Mouse (Mus musculus): ENCODE data around the gene Scpep1.

Scpep1 gene

DNA sequence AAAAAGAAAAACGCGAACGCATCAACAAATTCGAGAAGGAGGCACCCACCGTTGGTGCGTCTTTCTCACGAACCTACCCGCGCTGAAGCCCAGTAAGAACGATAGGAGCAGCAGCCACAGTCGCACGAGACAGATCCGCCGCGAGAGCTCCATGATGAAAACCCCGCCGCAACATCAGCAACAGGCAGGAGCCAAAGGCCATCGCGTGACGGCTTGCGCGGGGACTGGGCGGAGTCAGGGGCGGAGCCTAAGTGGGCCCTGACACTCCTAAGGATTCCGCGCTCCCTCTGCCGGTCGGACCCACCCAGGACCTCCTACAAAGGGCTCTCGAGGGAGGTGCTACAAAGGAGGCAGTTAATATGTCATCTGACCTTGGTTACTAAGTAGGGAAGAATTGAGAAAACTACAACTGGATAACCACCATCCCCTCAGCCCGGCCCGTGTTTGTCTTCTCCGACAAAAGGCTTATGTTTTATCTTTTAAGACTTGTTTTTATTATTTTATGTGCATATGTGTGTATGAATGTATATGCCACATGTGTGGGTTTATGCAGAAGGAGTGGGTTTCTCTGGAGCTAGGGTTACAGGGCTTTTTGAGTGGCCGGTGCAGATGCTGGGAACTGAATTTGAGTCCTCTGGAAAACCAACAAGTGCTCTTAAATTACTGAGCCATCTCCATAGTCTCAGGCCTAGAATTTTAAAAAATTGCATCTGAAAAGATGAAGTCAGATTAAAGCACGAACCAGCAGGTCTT, at the start of gene Scpep1:
Gene Scpep1, minus strand, starts transcription at position 249 of the 753 bp plus-strand sequence.
- ChIA-PET CTCF (interaction anchor here (0.5 to 2.0 kb wide), 31 partner anchors 8 to 1070 kb away, joined by 3 to 14 read pairs (median 4); partner anchors contain the start of gene Coil (in 2 of the 4)), POLR2A (interaction anchor here (0.5 to 51.7 kb wide), 66 partner anchors 3 to 757 kb away, joined by 3 to 1912 read pairs (median 5); partner anchors contain the start of genes Akap1 (in 4 of the 4), Coil (in 3 of the 4), Elobl (in 3 of the 4) and Scpep1 (in 1 of the 4))

DNA sequence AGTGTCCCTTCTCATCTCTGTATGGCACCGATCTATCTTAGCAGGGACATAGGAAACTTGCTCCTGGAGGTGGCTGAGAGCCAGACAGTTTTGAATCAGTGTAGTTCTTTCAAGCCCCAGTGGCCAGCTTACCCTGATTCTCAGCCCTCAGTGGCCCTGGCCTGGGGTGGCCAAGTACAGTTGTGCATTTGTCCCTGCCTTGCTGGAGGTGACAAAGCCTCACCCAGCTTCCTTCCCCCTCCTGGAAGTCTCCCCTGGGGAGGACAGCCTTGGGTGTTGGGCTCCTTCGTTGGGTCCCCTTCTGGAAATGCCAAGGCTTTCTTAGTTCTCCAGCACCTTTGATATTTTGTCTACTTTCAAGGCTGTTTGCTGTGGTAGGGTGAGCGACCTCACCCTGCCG, 48.5 kb upstream of the Scpep1 start:
- ChIA-PET CTCF (interaction anchor here (0.6 to 1.9 kb wide), 17 partner anchors 8 to 575 kb away, joined by 3 to 20 read pairs (median 4); no protein-coding TSS in a partner anchor), POLR2A (interaction anchor here (0.6 to 32.1 kb wide), 31 partner anchors 5 to 762 kb away, joined by 3 to 979 read pairs (median 5); partner anchors contain the start of genes Coil (in 1 of the 4), Elobl (in 1 of the 4) and Scpep1 (in 1 of the 4))

DNA sequence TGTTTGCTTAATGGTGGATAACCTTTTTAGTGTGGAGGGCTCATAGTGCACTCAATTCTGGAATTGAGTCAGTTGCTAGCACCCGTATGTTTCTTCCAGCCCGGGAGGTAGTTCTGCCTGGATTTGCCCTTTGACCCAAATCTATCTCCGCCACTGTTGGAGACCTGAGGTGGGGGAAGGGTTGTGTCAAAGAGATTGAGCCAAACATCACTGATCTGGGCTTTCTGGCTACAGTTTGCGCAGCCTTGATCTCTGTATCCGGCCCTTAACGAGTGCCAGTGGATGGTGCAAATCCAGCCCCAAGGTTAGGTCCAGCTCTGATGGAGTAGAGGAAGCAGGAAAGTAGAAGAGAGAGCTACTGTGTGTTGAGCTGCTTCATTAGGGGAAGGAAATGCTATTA, 47.8 kb upstream of the Scpep1 start:
- ChIA-PET CTCF (interaction anchor here in 2 of 4 experiments (1.0 to 1.9 kb wide), 7 partner anchors 10 to 56 kb away, joined by 3 to 10 read pairs (median 3); no protein-coding TSS in a partner anchor), POLR2A (interaction anchor here (0.6 to 32.1 kb wide), 22 partner anchors 6 to 70 kb away, joined by 3 to 979 read pairs (median 6); partner anchors contain the start of genes Coil (in 1 of the 4) and Elobl (in 1 of the 4))

DNA sequence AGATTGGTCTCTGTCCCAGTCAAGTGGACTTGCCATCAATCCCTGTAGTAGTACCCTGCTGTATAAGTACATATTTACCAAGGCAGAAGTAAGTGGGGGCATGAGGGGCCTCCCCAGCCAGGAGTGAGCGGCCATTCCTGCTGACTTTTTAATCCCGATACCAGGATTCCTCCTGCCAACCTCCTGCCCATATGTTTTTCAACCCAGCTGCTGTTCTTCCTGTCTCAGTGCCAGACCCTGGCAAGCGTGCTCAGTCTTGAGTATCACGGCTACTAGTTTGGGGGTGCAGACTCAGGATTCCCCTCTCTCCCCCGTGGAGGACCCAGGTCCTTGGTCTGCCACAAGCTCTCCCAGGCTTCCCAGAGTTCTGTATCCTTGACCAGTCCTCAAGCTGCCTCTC, 47.4 kb upstream of the Scpep1 start:
- CTCF ChIA-PET = interaction anchor here in 3 of 4 experiments (0.6 to 2.1 kb wide), 10 partner anchors 9 to 56 kb away, joined by 3 to 7 read pairs (median 4); no protein-coding TSS in a partner anchor
- POLR2A ChIA-PET = interaction anchor here (0.7 to 32.1 kb wide), 18 partner anchors 6 to 58 kb away, joined by 3 to 979 read pairs (median 10); partner anchors contain the start of genes Coil (in 1 of the 4) and Elobl (in 1 of the 4)

DNA sequence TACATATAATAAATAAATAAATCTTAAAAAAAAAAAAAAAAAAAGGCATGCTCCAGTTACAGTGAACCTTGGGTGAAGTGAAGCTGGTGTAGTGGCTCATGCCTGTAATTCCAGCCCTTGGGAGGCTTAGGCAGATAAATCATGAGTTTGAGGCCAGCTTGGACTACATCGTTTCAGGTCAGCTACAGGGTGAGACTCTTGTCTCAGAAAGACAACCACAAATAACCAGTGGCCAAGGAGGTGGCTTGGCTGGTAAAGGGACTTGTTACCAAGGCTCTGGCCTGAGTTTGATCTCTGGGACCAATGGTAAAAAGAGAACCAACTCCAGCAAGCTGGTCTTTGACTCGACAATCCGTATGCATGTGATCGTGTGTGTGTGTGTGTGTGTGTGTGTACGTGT, 46.8 kb upstream of the Scpep1 start:
- ChIA-PET CTCF (interaction anchor here (0.6 to 2.1 kb wide), 9 partner anchors 8 to 121 kb away, joined by 3 to 7 read pairs (median 4); no protein-coding TSS in a partner anchor), POLR2A (interaction anchor here (0.7 to 32.1 kb wide), 24 partner anchors 7 to 57 kb away, joined by 3 to 979 read pairs (median 6); partner anchors contain the start of genes Coil (in 1 of the 4) and Elobl (in 1 of the 4))

DNA sequence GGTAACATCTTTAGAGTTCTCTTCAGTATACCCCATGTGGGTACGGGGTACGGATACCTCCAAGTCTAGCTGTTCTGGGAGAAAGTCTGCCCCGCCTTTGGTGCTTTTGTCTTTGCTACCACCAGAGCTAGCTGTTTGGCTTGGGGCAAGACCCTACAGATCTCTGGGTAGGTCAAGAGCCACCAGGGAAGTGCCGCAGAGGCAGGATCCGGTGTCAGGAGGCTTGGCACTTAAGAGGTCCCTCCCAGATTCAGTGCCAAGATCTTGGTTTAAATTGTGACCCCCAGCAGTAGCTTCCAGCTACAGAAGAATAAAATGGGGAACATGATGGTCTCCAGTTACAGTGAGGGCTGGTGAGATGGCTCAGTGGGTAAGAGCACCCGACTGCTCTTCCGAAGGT, 46.3 kb upstream of the Scpep1 start:
- ChIA-PET CTCF (interaction anchor here in 3 of 4 experiments (0.6 to 2.1 kb wide), 9 partner anchors 8 to 120 kb away, joined by 3 to 7 read pairs (median 4); no protein-coding TSS in a partner anchor), POLR2A (interaction anchor here (0.7 to 32.1 kb wide), 23 partner anchors 7 to 67 kb away, joined by 3 to 979 read pairs (median 5); partner anchors contain the start of genes Coil (in 1 of the 4) and Elobl (in 1 of the 4))

DNA sequence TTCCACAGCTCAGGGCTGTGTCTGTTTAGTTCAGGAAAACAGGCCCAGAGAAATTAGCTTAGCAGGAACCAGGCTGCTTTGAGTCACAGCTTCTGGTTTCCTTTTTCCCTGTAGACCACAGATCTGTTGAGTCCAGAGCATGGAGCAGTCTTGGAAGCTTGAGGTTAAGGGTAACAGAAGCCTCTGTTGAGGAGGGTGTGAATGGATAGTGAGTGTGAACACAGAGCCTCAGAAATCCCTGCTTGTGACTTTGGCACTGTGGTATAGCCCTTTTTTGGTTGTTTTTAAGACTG, 45.2 kb upstream of the Scpep1 start:
- CTCF ChIA-PET = interaction anchor here in 2 of 4 experiments (0.6 to 6.2 kb wide), 4 partner anchors 13 to 68 kb away, joined by 3 to 52 read pairs (median 5); no protein-coding TSS in a partner anchor
- POLR2A ChIA-PET = interaction anchor here (0.6 to 51.7 kb wide), 22 partner anchors 8 to 92 kb away, joined by 3 to 1912 read pairs (median 8); partner anchors contain the start of genes Coil (in 1 of the 4), Elobl (in 1 of the 4) and Scpep1 (in 1 of the 4)

DNA sequence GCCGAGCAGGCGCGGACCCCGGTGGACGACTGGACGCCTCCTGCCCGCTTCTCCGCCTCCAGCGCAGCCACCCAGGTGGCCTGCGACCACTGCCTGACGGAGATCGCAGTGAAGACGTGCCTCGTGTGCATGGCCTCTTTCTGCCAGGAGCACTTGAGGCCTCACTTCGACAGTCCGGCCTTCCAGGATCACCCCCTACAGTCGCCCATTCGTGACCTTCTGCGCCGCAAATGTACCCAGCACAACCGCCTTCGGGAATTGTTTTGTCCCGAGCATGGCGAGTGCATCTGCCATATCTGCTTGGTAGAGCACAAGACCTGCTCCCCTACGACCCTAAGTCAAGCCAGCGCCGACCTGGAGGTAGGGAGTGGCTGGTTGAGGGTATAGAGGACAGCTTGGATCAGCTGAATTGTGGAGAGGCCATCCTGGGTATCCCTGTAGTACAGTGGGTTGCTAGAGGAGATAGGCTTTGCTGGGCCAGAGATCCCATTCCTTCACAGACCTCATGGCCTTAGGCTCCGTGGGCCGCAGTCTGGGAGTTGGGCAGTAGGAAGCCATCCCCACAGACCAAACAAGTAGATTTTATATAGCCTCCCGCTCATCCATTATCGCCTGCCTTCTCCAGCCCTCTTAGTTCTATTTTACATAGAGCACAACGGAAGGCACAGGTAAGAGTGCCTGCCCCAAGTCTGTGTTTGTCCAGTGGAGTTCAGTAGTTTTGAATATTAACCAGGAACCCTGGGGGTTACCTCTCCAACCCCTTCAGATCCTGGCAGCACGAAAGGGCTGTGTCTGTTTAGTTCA, 44.7 kb upstream of the Scpep1 start:
- CTCF ChIA-PET = interaction anchor here (0.8 to 6.2 kb wide), 9 partner anchors 10 to 69 kb away, joined by 3 to 52 read pairs (median 5); no protein-coding TSS in a partner anchor
- POLR2A ChIA-PET = interaction anchor here (0.7 to 51.7 kb wide), 34 partner anchors 9 to 621 kb away, joined by 3 to 1912 read pairs (median 5); partner anchors contain the start of genes Coil (in 1 of the 4), Elobl (in 1 of the 4) and Scpep1 (in 1 of the 4)

DNA sequence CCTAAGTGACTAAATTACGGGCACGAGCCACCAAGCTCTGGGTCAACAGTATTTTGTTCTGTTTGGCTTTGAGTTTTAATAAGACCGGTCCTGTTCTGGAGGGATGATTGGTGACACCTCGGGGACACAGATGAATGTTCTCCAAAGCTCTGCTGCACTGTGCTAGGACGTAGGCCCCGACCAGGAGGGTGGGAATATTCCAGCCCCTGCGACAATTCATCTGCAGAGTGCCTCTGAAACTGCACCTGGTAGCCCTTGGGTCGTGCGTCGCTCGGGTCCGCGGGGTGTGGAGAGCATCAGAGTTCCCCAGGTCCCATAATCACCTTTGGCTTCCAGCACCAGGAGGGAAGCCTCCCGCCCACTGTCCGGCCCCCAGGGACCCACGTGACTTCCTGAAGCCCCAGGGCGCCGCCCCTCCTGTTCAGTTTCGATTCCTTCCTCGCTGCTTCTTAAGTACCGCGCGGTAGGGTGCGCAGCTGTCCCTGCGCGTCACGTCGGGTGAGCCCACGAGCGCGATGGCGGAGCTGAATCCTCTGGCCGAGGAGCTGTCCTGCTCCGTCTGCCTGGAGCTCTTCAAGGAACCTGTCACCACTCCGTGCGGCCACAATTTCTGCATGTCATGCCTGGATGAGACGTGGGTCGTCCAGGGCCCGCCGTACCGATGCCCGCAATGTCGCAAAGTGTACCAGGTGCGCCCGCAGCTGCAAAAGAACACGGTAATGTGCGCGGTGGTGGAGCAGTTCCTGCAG, 43.9 kb upstream of the Scpep1 start, which contains the start of gene Trim25:
Gene Trim25, plus strand, starts transcription at position 403 of the 749 bp plus-strand sequence.
- ChIA-PET CTCF (interaction anchor here (0.6 to 6.2 kb wide), 13 partner anchors 9 to 151 kb away, joined by 3 to 52 read pairs (median 4); no protein-coding TSS in a partner anchor), POLR2A (interaction anchor here (0.6 to 51.7 kb wide), 31 partner anchors 10 to 620 kb away, joined by 3 to 1912 read pairs (median 6); partner anchors contain the start of genes Coil (in 1 of the 4), Dgke (in 1 of the 4), Elobl (in 1 of the 4) and Scpep1 (in 1 of the 4))

DNA sequence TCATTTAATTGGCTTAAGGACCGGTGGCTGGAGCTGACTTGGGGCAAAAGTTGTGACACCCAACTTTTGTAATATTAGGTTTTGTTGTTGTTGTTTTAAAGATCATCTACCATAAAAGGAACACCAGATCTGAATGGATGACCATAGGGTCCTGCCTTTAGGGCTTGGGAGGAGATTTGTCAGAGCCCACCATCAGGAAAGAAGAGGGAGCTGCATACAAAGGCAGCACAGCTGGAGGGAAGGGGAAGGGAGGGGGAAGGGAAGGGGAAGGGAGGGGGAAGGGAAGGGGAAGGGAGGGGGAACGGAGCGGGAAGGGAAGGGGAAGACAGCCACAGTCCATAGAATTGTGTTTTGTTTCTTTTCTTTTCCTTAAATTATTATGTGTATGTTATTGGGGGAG, 43.1 kb upstream of the Scpep1 start:
- POLR2A ChIA-PET = interaction anchor here (0.6 to 51.7 kb wide), 27 partner anchors 10 to 620 kb away, joined by 3 to 1912 read pairs (median 9); partner anchors contain the start of genes Coil (in 1 of the 4), Dgke (in 1 of the 4), Elobl (in 1 of the 4) and Scpep1 (in 1 of the 4)
- CTCF ChIA-PET = interaction anchor here (0.6 to 6.2 kb wide), 14 partner anchors 9 to 150 kb away, joined by 3 to 52 read pairs (median 5); no protein-coding TSS in a partner anchor

DNA sequence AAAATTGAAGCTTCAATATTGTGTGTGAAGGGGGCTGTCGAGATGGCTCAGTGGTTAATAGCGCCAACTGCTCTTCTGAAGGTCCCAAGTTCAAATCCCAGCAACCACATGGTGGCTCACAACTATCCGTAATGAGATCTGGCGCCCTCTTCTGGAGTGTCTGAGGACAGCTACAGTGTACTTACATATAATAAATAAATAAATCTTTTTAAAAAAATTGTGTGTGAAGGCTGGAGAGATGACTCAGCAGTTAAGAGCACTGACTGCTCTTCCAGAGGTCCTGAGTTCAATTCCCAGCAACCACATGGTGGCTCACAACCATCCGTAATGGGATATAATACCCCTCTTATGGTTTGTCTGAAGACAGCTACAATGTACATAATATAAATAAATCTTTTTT, 42.1 kb upstream of the Scpep1 start:
- CTCF ChIA-PET = interaction anchor here (0.5 to 6.2 kb wide), 25 partner anchors 8 to 191 kb away, joined by 3 to 52 read pairs (median 4); no protein-coding TSS in a partner anchor

DNA sequence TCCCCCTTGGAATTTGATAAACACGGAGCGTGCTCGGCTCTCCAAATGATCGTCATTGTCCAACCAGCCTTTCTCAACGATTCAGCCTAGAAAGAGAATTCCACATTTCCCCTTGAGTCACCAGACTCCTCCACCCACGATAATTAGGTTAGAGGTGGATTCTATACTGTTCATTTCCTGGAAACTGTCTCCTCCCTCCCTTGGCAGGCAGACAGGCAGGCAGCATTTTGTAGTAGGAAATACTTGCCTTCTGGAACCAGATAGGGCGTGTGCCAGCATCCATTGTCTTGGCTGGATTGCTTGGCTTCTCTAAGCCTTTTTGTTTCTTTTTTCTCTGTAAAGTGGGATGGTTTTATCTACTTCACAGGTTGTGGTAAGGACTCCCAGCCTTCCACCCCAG, 41.2 kb upstream of the Scpep1 start:
- ChIA-PET POLR2A (interaction anchor here (0.6 to 51.7 kb wide), 36 partner anchors 8 to 152 kb away, joined by 3 to 1912 read pairs (median 6); partner anchors contain the start of genes Scpep1 (in 2 of the 4), Akap1 (in 1 of the 4), Coil (in 1 of the 4) and Dgke (in 1 of the 4)), CTCF (interaction anchor here (0.5 to 6.2 kb wide), 21 partner anchors 9 to 1867 kb away, joined by 3 to 52 read pairs (median 4); no protein-coding TSS in a partner anchor)

More for the DNA sequence above, 42.1 kb upstream of the Scpep1 start:
- POLR2A ChIA-PET = interaction anchor here in 3 of 4 experiments (0.5 to 51.7 kb wide), 30 partner anchors 11 to 990 kb away, joined by 3 to 1912 read pairs (median 8); partner anchors contain the start of genes Scpep1 (in 2 of the 3), Akap1 (in 1 of the 3), Coil (in 1 of the 3) and Dgke (in 1 of the 3)

DNA sequence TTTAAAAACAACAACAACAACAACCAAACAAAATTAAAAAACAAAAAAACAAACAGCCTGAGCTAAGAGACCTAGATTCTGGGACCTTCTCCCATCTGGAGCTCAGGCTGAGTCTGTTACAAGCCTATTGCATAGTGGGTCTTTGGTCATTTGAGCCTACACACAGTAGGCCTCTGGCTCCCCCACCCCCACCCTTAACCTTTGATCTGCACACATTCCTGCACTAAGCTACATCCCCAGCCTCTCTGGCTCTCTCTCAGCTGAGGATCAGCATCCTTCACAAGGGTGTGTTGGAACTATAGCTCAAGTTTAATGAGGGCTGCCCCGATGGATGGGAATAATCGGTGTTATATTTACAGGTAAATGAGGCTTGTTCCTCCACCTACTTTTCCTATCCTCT, 40.4 kb upstream of the Scpep1 start:
- CTCF ChIA-PET = interaction anchor here (0.6 to 6.2 kb wide), 16 partner anchors 8 to 1175 kb away, joined by 3 to 52 read pairs (median 4); no protein-coding TSS in a partner anchor
- POLR2A ChIA-PET = interaction anchor here (0.6 to 51.7 kb wide), 58 partner anchors 8 to 447 kb away, joined by 3 to 1912 read pairs (median 5); partner anchors contain the start of genes Elobl (in 2 of the 4), Scpep1 (in 2 of the 4), Akap1 (in 1 of the 4) and Coil (in 1 of the 4)

DNA sequence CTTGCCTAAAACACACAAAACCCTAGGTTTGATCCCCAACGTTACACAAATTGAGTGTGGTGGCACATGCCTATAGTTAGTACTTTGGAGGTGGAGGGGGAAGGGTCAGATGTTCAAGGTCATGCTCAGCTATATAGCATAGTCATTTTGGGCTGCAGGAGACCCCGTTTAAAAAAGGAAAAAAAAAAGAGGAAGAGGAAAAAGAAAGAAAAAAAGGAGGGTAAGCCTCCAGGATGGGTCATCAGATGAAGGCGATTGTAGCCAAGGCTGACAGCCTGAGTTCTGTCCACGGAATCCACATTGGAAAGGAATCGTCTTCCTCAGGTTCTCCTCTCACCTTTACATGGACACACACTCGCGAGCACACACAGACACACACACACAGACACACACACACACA, 39.2 kb upstream of the Scpep1 start:
- ChIA-PET POLR2A (interaction anchor here (0.6 to 51.7 kb wide), 31 partner anchors 9 to 138 kb away, joined by 3 to 1912 read pairs (median 11); partner anchors contain the start of genes Dgke (in 2 of the 4), Scpep1 (in 2 of the 4), Coil (in 1 of the 4) and Elobl (in 1 of the 4)), CTCF (interaction anchor here (1.0 to 3.0 kb wide), 13 partner anchors 10 to 134 kb away, joined by 3 to 30 read pairs (median 13); no protein-coding TSS in a partner anchor)

DNA sequence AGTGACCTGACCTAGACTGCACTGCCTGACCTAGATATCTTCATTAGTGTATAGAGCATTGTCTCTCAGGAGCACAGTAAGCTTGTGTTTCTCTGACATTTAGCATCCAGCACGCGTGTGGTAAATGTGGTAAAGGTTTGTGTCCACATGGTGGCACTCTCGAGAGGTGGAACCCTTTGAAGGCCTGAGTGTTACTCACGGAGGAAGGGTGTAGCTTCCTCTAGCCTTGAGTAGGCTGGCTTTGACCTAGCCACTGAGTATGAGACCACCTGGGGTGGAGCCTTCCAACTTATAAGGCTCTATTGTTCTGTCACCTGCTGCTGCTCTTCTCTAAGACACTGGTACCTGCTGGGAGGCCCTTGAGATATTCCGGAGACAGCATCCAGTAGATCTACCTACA, 38.4 kb upstream of the Scpep1 start:
- CTCF ChIA-PET = interaction anchor here (0.5 to 3.0 kb wide), 74 partner anchors 8 to 440 kb away, joined by 3 to 34 read pairs (median 5); partner anchors contain the start of genes Akap1 (in 1 of the 4), Dgke (in 1 of the 4), Elobl (in 1 of the 4) and Scpep1 (in 1 of the 4)
- POLR2A ChIA-PET = interaction anchor here (0.6 to 51.7 kb wide), 103 partner anchors 9 to 909 kb away, joined by 3 to 1912 read pairs (median 5); partner anchors contain the start of genes Coil (in 3 of the 4), Dgke (in 2 of the 4), Scpep1 (in 2 of the 4) and Akap1 (in 1 of the 4)
